Mouse (Mus musculus) kidney, embryonic 16.5 days (tissue): ENCODE data around the gene Nlgn2. TPM values are rescaled to one million over a fixed set of nuclear protein-coding genes. Genes with fewer than 3 reads are reported as not detected.

Source experiments
- ATAC-seq: fragments of 200-750 bp; cut with Nextera tagmentation; 2 replicates; pipeline ENCODE4 v1.8.0; 2017; ENCODE audit warnings: moderate TSS enrichment; ENCODE audit not compliant: low FRiP score, low TSS enrichment
- H3K27ac ChIP-seq: fragments of 300-500 bp; sonication (generic); 2 replicates; pipeline ENCODE4 v1.5.1; 2014; ENCODE audit warnings: low read length
- H3K27me3 ChIP-seq: fragments of 300-500 bp; sonication (generic); 2 replicates; pipeline ENCODE4 v1.6.1; 2014; ENCODE audit warnings: low read length, control low read depth, mixed read lengths; ENCODE audit not compliant: insufficient read depth
- H3K36me3 ChIP-seq: fragments of 300-500 bp; sonication (generic); 2 replicates; pipeline ENCODE4 v1.6.1; 2014; ENCODE audit warnings: low read length, control low read depth, mixed read lengths; ENCODE audit not compliant: insufficient read depth
- H3K4me1 ChIP-seq: fragments of 300-500 bp; sonication (generic); 2 replicates; pipeline ENCODE4 v1.6.1; 2014; ENCODE audit warnings: low read length, control low read depth, mixed read lengths; ENCODE audit not compliant: insufficient read depth
- H3K4me2 ChIP-seq: fragments of 300-500 bp; sonication (generic); replicated peaks from 2 replicates; pipeline ENCODE4 v1.6.1; 2014; ENCODE audit warnings: low read depth, low read length
- H3K4me3 ChIP-seq: fragments of 300-500 bp; sonication (generic); 2 replicates; pipeline ENCODE4 v1.5.1; 2014; ENCODE audit warnings: mild to moderate bottlenecking, low read length
- H3K9ac ChIP-seq: fragments of 300-500 bp; sonication (generic); replicated peaks from 2 replicates; pipeline ENCODE4 v1.6.1; 2014; ENCODE audit warnings: low read length
- H3K9me3 ChIP-seq: fragments of 300-500 bp; sonication (generic); 2 replicates; pipeline ENCODE4 v1.6.1; 2016; ENCODE audit warnings: low read length, control low read depth
- WGBS: fragments of 180-500 bp; shearing (Covaris S2); extraction: QIAGEN DNeasy Blood & Tissue Kit; methylation state at CpG from one replicate; pipeline ENCODE4 v1.1.7; 2014; 5-methylcytosine and 5-hydroxymethylcytosine counted together
- polyA plus RNA-seq: library from polyadenylated mRNA; unstranded; fragments of >200 nt; fragmentation: Nextera tagmentation; extraction: Ambion mirVana; gene quantifications from 2 replicates; pipeline ENCODE4 v1.2.1, GENCODE M21; 2015

Nlgn2 gene
- polyA plus RNA-seq, 1 experiment from 2014 or later: 6.0 TPM

- no peak overlapping the region for H3K4me2 ChIP-seq
- no peaks in the 10 kb centered on the region for H3K9me3 ChIP-seq
- no peaks in the 10 kb centered on the region for H3K36me3 ChIP-seq
- no peak for ATAC-seq
- no peak overlapping the region for H3K9ac ChIP-seq
- no peak overlapping the region for H3K27ac ChIP-seq
- H3K4me3 ChIP-seq: no peak overlapping the region
- peaks cover 5% of the 10 kb centered on the region; the same call in 1 of the 2 replicates for H3K27me3 ChIP-seq
- no peaks in the 10 kb centered on the region for H3K4me1 ChIP-seq
These were observed 27.3 kb downstream of the Nlgn2 start for GRCm38 (mm10) chr11:69810280-69810679.

- no peaks in the 10 kb centered on the region for H3K36me3 ChIP-seq
- no peak overlapping the region for H3K4me2 ChIP-seq
- H3K27me3 ChIP-seq: peaks cover 11% of the 10 kb centered on the region; the same call in 1 of the 2 replicates
- no peak overlapping the region for H3K4me3 ChIP-seq
- H3K9me3 ChIP-seq: no peaks in the 10 kb centered on the region
- H3K9ac ChIP-seq: no peak overlapping the region
- no peak overlapping the region for H3K27ac ChIP-seq
- peaks cover 24% of the 10 kb centered on the region for H3K4me1 ChIP-seq
- 79% methylated on average over 2 of the region's 2 CpGs for WGBS
- no peak for ATAC-seq
These were observed 29.9 kb downstream of the Nlgn2 start for GRCm38 (mm10) chr11:69807641-69808040.

- Histone ChIP-seq H3K9ac (no peak overlapping the region), H3K4me3 (no peak overlapping the region), H3K9me3 (no peaks in the 10 kb centered on the region), H3K4me2 (no peak overlapping the region), H3K27me3 (peaks cover 23% of the 10 kb centered on the region), H3K36me3 (no peaks in the 10 kb centered on the region), H3K4me1 (peaks cover 36% of the 10 kb centered on the region), H3K27ac (no peak overlapping the region)
- ATAC-seq: no peak
- WGBS: 79% methylated on average over 4 of the region's 4 CpGs
These were observed 31.2 kb downstream of the Nlgn2 start for GRCm38 (mm10) chr11:69806378-69806777.

- peak within 1 kb of the TSS; percentile 98 for H3K4me2 ChIP-seq
- H3K4me1 ChIP-seq: peaks cover 46% of the 10 kb centered on the region
- H3K9ac ChIP-seq: peak within 1 kb of the TSS; percentile 52
- H3K27me3 ChIP-seq: peaks cover 23% of the 10 kb centered on the region
- 6% methylated on average over 29 of the region's 29 CpGs for WGBS
- peak within 1 kb of the TSS; percentile 66 for H3K4me3 ChIP-seq
- peak; percentile 23; the same call in 1 of the 2 replicates for ATAC-seq
- no peaks in the 10 kb centered on the region for H3K36me3 ChIP-seq
- no peak within 1 kb of the TSS for H3K27ac ChIP-seq
- H3K9me3 ChIP-seq: no peaks in the 10 kb centered on the region
These were observed 32.3 kb downstream of the Nlgn2 start, which contains the start of gene Tmem102 for GRCm38 (mm10) chr11:69804972-69805909. TSS of gene Tmem102 (minus strand) at chr11:69805624.

- no peak for ATAC-seq
- H3K4me2 ChIP-seq: peak overlapping the region; percentile 98
- peaks cover 23% of the 10 kb centered on the region for H3K27me3 ChIP-seq
- WGBS: 8% methylated on average over 12 of the region's 12 CpGs
- H3K27ac ChIP-seq: no peak overlapping the region
- peaks cover 52% of the 10 kb centered on the region for H3K4me1 ChIP-seq
- H3K4me3 ChIP-seq: peak overlapping the region; percentile 66
- H3K36me3 ChIP-seq: no peaks in the 10 kb centered on the region
- peak overlapping the region; percentile 52 for H3K9ac ChIP-seq
- no peaks in the 10 kb centered on the region for H3K9me3 ChIP-seq
These were observed 33.0 kb downstream of the Nlgn2 start for GRCm38 (mm10) chr11:69804652-69804940.

- peak overlapping the region; percentile 98 for H3K4me2 ChIP-seq
- 2% methylated on average over 60 of the region's 60 CpGs for WGBS
- H3K27ac ChIP-seq: peak overlapping the region; percentile 41; the same call in 1 of the 2 replicates
- peak; percentile 50 for ATAC-seq
- peak overlapping the region; percentile 66 for H3K4me3 ChIP-seq
- H3K27me3 ChIP-seq: peaks cover 23% of the 10 kb centered on the region
- no peaks in the 10 kb centered on the region for H3K36me3 ChIP-seq
- no peaks in the 10 kb centered on the region for H3K9me3 ChIP-seq
- peaks cover 57% of the 10 kb centered on the region for H3K4me1 ChIP-seq
- peak overlapping the region; percentile 78 for H3K9ac ChIP-seq
These were observed 33.6 kb downstream of the Nlgn2 start for GRCm38 (mm10) chr11:69803786-69804651.

- peak overlapping the region; percentile 41; the same call in 1 of the 2 replicates for H3K27ac ChIP-seq
- ATAC-seq: peak; percentile 6; the same call in 1 of the 2 replicates
- H3K9me3 ChIP-seq: no peaks in the 10 kb centered on the region
- peaks cover 23% of the 10 kb centered on the region for H3K27me3 ChIP-seq
- H3K4me2 ChIP-seq: peak overlapping the region; percentile 98
- peak overlapping the region; percentile 66 for H3K4me3 ChIP-seq
- H3K4me1 ChIP-seq: peaks cover 59% of the 10 kb centered on the region
- peak overlapping the region; percentile 78 for H3K9ac ChIP-seq
- no peaks in the 10 kb centered on the region for H3K36me3 ChIP-seq
- 2% methylated on average over 12 of the region's 12 CpGs for WGBS
These were observed 34.3 kb downstream of the Nlgn2 start for GRCm38 (mm10) chr11:69803328-69803727.

- Histone ChIP-seq H3K4me2 (peak overlapping the region; percentile 98), H3K4me3 (peak overlapping the region; percentile 66), H3K36me3 (no peaks in the 10 kb centered on the region), H3K4me1 (peaks cover 59% of the 10 kb centered on the region), H3K9me3 (no peaks in the 10 kb centered on the region), H3K9ac (peak overlapping the region; percentile 78), H3K27me3 (peaks cover 23% of the 10 kb centered on the region), H3K27ac (0 out of 2 replicates have a peak overlapping the region, but pooled peaks have one; percentile 22)
- ATAC-seq: peak; percentile 13; the same call in 1 of the 2 replicates
- WGBS: under 1% methylated on average over 33 of the region's 33 CpGs
These were observed 34.9 kb downstream of the Nlgn2 start for GRCm38 (mm10) chr11:69802648-69803105.

- Histone ChIP-seq H3K9ac (peak within 1 kb of the TSS; percentile 78), H3K9me3 (no peaks in the 10 kb centered on the region), H3K36me3 (no peaks in the 10 kb centered on the region), H3K4me2 (peak within 1 kb of the TSS; percentile 98), H3K27me3 (peaks cover 27% of the 10 kb centered on the region), H3K4me1 (peaks cover 59% of the 10 kb centered on the region), H3K4me3 (peak within 1 kb of the TSS; percentile 66), H3K27ac (peak within 1 kb of the TSS; percentile 78)
- ATAC-seq: no peak
- WGBS: under 1% methylated on average over 32 of the region's 33 CpGs
These were observed 36.1 kb downstream of the Nlgn2 start, which contains the start of gene Fgf11 for GRCm38 (mm10) chr11:69801379-69801977. TSS of gene Fgf11 (minus strand) at chr11:69801857.
